Mouse (Mus musculus) stomach, postnatal 0 days (tissue): Measurements from ENCODE around the gene Btc. TPM values are rescaled to one million over a fixed set of nuclear protein-coding genes. Genes with fewer than 3 reads are reported as not detected.

Source experiments
- ATAC-seq: fragments of 200-750 bp; cut with Nextera tagmentation; 2 replicates; pipeline ENCODE4 v1.8.0; 2017; ENCODE audit not compliant: low FRiP score, low TSS enrichment
- DNase-seq: peaks from one replicate; pipeline ENCODE4 v3.0.0-alpha.2; 2016; ENCODE audit warnings: low spot score
- H3K27ac ChIP-seq: fragments of 300-500 bp; sonication (generic); replicated peaks from 2 replicates; pipeline ENCODE4 v1.5.1; 2014; ENCODE audit warnings: mild to moderate bottlenecking, control low read depth
- H3K27me3 ChIP-seq: fragments of 300-500 bp; sonication (generic); 2 replicates; pipeline ENCODE4 v1.6.1; 2014; ENCODE audit warnings: low read length; ENCODE audit not compliant: control insufficient read depth, insufficient read depth
- H3K36me3 ChIP-seq: fragments of 300-500 bp; sonication (generic); 2 replicates; pipeline ENCODE4 v1.6.1; 2014; ENCODE audit warnings: low read length, mixed read lengths; ENCODE audit not compliant: control insufficient read depth, insufficient read depth
- H3K4me1 ChIP-seq: fragments of 300-500 bp; sonication (generic); replicated peaks from 2 replicates; pipeline ENCODE4 v1.6.1; 2014; ENCODE audit warnings: antibody characterized with exemption; ENCODE audit not compliant: control insufficient read depth, insufficient read depth
- H3K4me2 ChIP-seq: fragments of 300-500 bp; sonication (generic); replicated peaks from 2 replicates; pipeline ENCODE4 v1.6.1; 2014; ENCODE audit warnings: low read depth, mild to moderate bottlenecking, control low read depth, moderate library complexity
- H3K4me3 ChIP-seq: fragments of 300-500 bp; sonication (generic); 2 replicates; pipeline ENCODE4 v1.5.1; 2014; ENCODE audit warnings: low read depth, low read length, control low read depth
- H3K9ac ChIP-seq: fragments of 300-500 bp; sonication (generic); 2 replicates; pipeline ENCODE4 v1.6.1; 2014; ENCODE audit warnings: mild to moderate bottlenecking, low read length, control low read depth, mixed read lengths
- H3K9me3 ChIP-seq: fragments of 300-500 bp; sonication (generic); 2 replicates; pipeline ENCODE4 v1.6.1; 2016; ENCODE audit warnings: low read length; ENCODE audit not compliant: control insufficient read depth
- CTCF ChIP-seq: IDR thresholded peaks from 2 replicates; pipeline ENCODE4 v1.5.1; 2016; ENCODE audit warnings: antibody characterized with exemption, low read depth, mild to moderate bottlenecking, moderate library complexity
- EP300 ChIP-seq: optimal IDR thresholded peaks from 2 replicates; pipeline ENCODE3; 2016; ENCODE audit warnings: antibody characterized with exemption
- WGBS: fragments of 180-500 bp; shearing (Covaris S2); extraction: QIAGEN DNeasy Blood & Tissue Kit; methylation state at CpG from one replicate; pipeline ENCODE4 v1.1.7; 2014; 5-methylcytosine and 5-hydroxymethylcytosine counted together
- polyA plus RNA-seq: library from polyadenylated mRNA; unstranded; fragments of >200 nt; fragmentation: Nextera tagmentation; extraction: Ambion mirVana; gene quantifications from 2 replicates; pipeline ENCODE4 v1.2.1, GENCODE M21; 2015

Gene Btc
- polyA plus RNA-seq, 1 experiment from 2014 or later, result 16.5 TPM

DNA sequence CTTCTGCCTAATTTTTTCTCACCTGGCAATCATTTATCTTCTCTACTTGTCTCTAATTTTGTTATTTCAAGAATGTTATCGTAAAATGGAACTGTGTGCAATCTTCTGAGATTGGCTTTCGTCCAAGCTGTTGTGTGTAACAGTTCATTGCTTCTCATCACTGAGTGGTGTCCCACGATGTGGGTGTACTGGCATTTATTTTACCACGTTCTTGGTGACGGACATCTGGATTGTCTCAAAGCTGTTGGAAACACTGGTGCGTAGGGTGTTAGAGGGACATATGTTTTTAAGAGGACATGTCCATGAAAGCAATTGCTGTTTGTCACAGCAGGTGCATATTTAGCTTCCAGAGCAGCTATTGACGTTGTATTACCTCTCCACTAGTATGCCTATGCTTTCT lies 94.2 kb downstream of the Btc start:
- TF ChIP-seq EP300 (no peak), CTCF (no peak)
- WGBS, result 64% methylated on average over 7 of the region's 7 CpGs
- Histone ChIP-seq H3K27ac (no peak overlapping the region), H3K27me3 (no peaks in the 10 kb centered on the region), H3K36me3 (no peaks in the 10 kb centered on the region), H3K4me3 (no peak overlapping the region), H3K4me2 (no peak overlapping the region), H3K4me1 (no peaks in the 10 kb centered on the region), H3K9ac (no peak overlapping the region), H3K9me3 (no peaks in the 10 kb centered on the region)
- ATAC-seq (no peak), DNase-seq (no peak)

DNA sequence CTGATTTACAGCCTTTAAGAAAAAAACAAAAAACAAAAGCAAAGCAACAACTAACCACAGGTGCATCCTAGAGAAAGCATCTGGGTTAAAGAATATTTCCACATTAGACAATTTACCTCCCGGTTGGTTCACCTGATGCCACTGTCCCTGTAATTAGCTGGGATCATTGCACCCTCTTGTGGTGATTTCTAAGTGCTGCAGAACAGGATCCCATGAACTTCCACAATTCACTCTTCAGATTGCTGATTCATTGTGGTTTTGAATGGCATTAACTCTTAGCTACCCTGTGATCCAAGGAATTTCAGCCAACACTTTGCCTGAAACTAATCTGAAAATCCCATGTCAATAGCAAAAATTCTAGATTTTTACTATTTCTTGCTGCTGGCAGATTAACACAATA lies 94.9 kb downstream of the Btc start:
- no peak overlapping the region for H3K4me3 ChIP-seq
- H3K4me2 ChIP-seq, result no peak overlapping the region
- no peak for TF ChIP-seq EP300
- peak; percentile 94 for TF ChIP-seq CTCF
- DNase-seq (peak; percentile 67), ATAC-seq (peak; percentile 68)
- H3K27me3 ChIP-seq, result no peaks in the 10 kb centered on the region
- no peak overlapping the region for H3K27ac ChIP-seq
- H3K36me3 ChIP-seq, result no peaks in the 10 kb centered on the region
- no peaks in the 10 kb centered on the region for H3K9me3 ChIP-seq
- 3% methylated on average over 1 of the region's 1 CpGs for WGBS
- H3K9ac ChIP-seq, result no peak overlapping the region
- H3K4me1 ChIP-seq, result no peaks in the 10 kb centered on the region

Other genes with a start within 250 kb of the Btc start
- 24.7 and 26.2 TPM in 2 replicates for gene Parm1, start 114.6 kb upstream of the Btc start, polyA plus RNA-seq